Mouse (Mus musculus): ENCODE results near the gene Atg16l1. TPM values are rescaled to one million over a fixed set of nuclear protein-coding genes. Genes with fewer than 3 reads are reported as not detected.

Atg16l1 gene
- polyA plus RNA-seq, 1 experiment from 2014 or later = 56.1 TPM

DNA sequence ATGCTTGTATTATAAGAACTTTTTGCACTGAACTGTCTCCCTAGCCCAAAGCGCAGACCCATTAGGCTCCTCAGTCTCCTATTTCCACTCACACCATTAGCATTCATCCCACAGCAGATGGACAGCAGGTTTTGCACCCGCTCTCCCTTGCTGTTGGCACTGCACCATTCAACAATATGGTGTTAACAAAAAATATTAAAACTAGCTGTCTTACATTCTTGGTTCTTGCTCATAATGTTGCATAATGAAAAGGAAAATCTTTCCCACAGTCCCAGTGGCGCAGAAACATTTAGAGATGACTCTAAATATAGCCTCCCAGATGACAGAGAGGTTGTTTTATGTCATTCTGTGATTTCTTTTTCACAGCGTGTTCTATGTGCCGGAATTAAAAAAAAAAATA is 22.5 kb upstream of the Atg16l1 start:
- Histone ChIP-seq H3K27ac (no peak overlapping the region), H3K4me2 (replicated peaks) (no peak overlapping the region), H3K4me1 (no peaks in the 10 kb centered on the region), H3K36me3 (no peaks in the 10 kb centered on the region), H3K4me3 (no peak overlapping the region), H3K9me3 (no peaks in the 10 kb centered on the region), H3K9ac (no peak overlapping the region), H3K27me3 (replicated peaks) (no peaks in the 10 kb centered on the region)
- WGBS = 86% methylated on average over 5 of the region's 5 CpGs
- no peak for ATAC-seq (ENCODE audit: low FRiP score, low read depth)

DNA sequence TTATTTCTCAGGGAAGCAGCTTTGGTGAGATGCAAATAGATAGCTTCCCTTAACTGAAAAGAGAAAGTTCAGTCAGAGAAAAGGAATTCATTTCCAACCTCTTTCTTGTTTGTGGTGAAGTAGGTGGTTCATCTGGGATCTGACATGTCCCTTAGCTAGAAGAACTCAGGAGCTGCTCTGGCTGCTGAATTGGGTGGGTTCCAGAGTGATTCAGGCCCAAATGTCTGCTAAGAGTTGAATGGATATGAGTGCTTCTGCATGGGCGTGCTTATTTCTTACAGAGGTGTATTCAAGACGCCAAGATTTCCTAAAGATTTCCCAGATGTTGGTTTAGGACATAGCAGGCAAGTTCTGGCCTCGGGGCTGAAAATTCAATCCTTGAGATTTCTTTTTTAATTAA is 21.5 kb upstream of the Atg16l1 start:
- 78% methylated on average over 3 of the region's 3 CpGs for WGBS
- no peaks in the 10 kb centered on the region for H3K36me3 ChIP-seq

DNA sequence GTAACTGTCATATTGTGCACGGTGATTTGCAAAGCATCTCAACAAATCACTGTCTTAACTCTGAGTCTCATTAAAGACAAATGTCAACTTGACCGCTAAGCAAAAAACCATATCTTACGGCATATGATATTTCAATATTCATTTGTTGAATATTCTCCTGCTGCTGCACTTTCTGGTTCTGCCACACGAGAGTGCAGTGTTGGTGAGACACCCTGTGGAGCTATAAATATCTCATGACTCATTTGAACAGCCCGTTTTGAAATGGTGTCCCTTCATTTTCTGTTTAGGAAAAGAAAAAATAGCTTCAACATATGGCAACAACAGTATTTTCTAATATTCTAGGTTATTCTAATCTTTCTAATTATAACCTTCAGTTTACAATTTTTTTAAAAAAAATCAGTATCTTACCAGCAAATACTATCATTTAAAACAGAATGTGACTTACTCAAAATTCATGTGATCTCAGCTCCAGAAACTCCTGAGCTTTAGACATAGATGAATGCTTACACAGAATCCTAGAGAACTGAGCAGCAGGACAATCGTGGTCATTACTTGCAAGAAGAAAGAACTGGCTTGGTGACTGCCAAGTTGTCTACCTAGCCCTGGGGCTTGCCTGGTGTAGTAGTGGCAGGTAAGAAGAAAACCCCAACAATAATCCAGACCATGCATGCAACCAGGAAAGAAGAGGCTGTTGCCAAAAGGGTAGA is 14.9 kb upstream of the Atg16l1 start:
- H3K4me2 ChIP-seq (replicated peaks) = no peak overlapping the region
- H3K9me3 ChIP-seq = no peaks in the 10 kb centered on the region
- H3K4me3 ChIP-seq = no peak overlapping the region
- WGBS = 80% methylated on average over 6 of the region's 6 CpGs
- H3K9ac ChIP-seq = no peak overlapping the region
- no peaks in the 10 kb centered on the region for H3K4me1 ChIP-seq
- H3K36me3 ChIP-seq = no peaks in the 10 kb centered on the region
- no peaks in the 10 kb centered on the region for H3K27me3 ChIP-seq (replicated peaks)
- no peak overlapping the region for H3K27ac ChIP-seq
- no peak for ATAC-seq (ENCODE audit: low FRiP score, low read depth)

More for the DNA sequence above, 21.5 kb upstream of the Atg16l1 start:
- no peak overlapping the region for H3K27ac ChIP-seq
- no peak overlapping the region for H3K4me2 ChIP-seq (replicated peaks)
- no peak overlapping the region for H3K9ac ChIP-seq
- H3K27me3 ChIP-seq (replicated peaks) = no peaks in the 10 kb centered on the region
- H3K4me1 ChIP-seq = no peaks in the 10 kb centered on the region
- no peak overlapping the region for H3K4me3 ChIP-seq
- no peaks in the 10 kb centered on the region for H3K9me3 ChIP-seq
- no peak for ATAC-seq (ENCODE audit: low FRiP score, low read depth)

DNA sequence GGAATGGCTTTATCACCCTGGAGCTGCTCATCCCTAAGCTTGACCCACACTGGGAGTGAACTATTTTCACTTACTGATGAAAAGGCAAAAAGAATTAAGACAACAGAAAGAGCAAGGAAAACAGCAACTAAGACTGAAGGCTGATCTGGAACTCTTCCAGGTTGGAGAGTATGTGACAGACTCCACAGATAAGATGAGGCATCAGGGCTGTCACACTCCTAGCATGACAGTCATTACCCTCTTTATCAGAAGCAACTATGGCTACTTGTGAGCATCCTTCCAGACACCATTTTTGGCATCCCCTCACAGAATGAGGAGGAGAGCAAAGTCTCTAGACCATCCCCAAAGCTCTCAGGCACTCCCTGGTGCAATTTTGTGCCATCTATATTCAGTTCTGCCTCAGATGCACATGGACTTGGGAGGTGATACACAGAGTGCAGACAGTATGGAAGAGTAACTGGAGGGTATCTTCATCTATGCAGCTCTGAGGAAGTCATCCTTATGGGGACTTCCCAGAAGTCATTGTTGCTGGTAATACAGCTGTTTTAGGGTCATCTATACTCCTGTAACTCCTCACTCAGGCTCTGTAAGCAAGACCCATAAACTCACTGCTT is 6.2 kb upstream of the Atg16l1 start:
- no peaks in the 10 kb centered on the region for H3K36me3 ChIP-seq
- H3K4me3 ChIP-seq = no peak overlapping the region
- no peak overlapping the region for H3K9ac ChIP-seq
- H3K4me2 ChIP-seq (replicated peaks) = no peak overlapping the region
- ATAC-seq (ENCODE audit: low FRiP score, low read depth) = no peak
- no peaks in the 10 kb centered on the region for H3K9me3 ChIP-seq
- H3K4me1 ChIP-seq = no peaks in the 10 kb centered on the region
- no peak overlapping the region for H3K27ac ChIP-seq
- H3K27me3 ChIP-seq (replicated peaks) = no peaks in the 10 kb centered on the region

DNA sequence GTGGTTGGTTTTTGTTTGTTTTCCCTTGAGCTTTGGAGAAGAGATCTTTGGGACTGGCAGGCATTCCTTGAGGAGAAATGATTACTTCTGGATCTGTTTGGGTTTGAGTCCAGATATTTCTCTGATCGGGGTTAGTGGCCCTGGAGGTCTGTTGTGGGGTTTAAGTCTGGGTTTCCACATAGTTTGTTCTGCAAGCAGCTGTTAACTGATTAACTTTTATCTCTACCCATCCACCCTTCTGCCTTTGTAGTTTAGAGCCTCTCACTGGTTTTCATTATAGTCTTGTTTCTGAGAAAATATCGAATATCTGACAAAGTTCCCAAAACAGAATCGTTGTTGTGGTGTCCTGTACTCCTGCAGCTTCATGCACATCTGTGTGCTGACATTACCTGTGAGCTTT is 8.2 kb downstream of the Atg16l1 start:
- WGBS = 93% methylated on average over 3 of the region's 3 CpGs
- Histone ChIP-seq H3K4me2 (replicated peaks) (no peak overlapping the region), H3K4me3 (no peak overlapping the region), H3K27me3 (replicated peaks) (no peaks in the 10 kb centered on the region), H3K9ac (no peak overlapping the region), H3K4me1 (no peaks in the 10 kb centered on the region), H3K36me3 (peaks cover 84% of the 10 kb centered on the region), H3K9me3 (no peaks in the 10 kb centered on the region), H3K27ac (no peak overlapping the region)
- ATAC-seq (ENCODE audit: low FRiP score, low read depth) = no peak

DNA sequence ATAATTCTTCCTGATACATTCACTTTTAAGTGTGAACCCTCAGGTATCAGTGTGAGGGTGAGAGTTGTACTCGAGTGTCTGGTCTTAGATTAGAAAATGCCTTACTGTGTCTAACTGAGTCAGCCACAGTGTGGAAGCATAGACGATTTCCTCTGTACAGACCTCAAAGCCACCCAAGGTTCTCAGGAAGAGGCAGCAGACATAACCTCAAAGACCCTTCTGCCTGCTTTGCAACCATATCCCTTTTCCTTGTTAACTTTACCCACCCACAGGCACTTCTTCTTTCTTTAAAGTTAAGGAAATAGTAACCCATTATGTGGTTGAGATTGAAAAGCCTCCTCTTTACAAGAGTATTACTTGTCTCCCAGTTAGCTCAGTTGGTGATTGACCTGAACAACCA is 10.1 kb downstream of the Atg16l1 start:
- Histone ChIP-seq H3K9me3 (no peaks in the 10 kb centered on the region), H3K4me3 (no peak overlapping the region), H3K27ac (no peak overlapping the region), H3K4me2 (replicated peaks) (no peak overlapping the region), H3K36me3 (peaks cover 90% of the 10 kb centered on the region), H3K9ac (no peak overlapping the region), H3K4me1 (no peaks in the 10 kb centered on the region), H3K27me3 (replicated peaks) (no peaks in the 10 kb centered on the region)
- no peak for ATAC-seq (ENCODE audit: low FRiP score, low read depth)
- 93% methylated on average over 2 of the region's 2 CpGs for WGBS

DNA sequence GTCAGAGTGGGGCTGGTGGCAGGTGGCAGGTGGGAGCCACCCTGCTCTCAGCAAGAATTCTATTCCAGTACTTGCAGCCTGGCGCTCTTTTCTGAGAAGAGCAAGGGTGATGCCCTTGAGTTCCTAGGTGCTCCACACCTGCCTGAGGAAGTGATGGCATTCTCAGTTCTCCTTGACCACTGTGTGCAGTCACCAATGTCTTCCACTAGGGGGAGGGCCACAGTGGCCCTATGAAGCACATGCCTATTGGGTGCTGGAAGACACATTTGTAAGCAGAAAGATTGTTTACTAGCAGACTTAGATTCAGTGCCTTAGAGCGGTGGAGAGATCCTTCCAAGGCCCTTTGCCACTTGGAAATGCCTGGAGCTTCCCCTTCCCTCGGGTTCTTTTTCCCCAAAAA is 10.6 kb downstream of the Atg16l1 start:
- no peaks in the 10 kb centered on the region for H3K4me1 ChIP-seq
- 89% methylated on average over 3 of the region's 3 CpGs for WGBS
- no peaks in the 10 kb centered on the region for H3K27me3 ChIP-seq (replicated peaks)
- peaks cover 91% of the 10 kb centered on the region for H3K36me3 ChIP-seq
- H3K4me3 ChIP-seq = no peak overlapping the region
- ATAC-seq (ENCODE audit: low FRiP score, low read depth) = no peak
- H3K9ac ChIP-seq = no peak overlapping the region
- no peak overlapping the region for H3K27ac ChIP-seq
- H3K9me3 ChIP-seq = no peaks in the 10 kb centered on the region
- H3K4me2 ChIP-seq (replicated peaks) = no peak overlapping the region

DNA sequence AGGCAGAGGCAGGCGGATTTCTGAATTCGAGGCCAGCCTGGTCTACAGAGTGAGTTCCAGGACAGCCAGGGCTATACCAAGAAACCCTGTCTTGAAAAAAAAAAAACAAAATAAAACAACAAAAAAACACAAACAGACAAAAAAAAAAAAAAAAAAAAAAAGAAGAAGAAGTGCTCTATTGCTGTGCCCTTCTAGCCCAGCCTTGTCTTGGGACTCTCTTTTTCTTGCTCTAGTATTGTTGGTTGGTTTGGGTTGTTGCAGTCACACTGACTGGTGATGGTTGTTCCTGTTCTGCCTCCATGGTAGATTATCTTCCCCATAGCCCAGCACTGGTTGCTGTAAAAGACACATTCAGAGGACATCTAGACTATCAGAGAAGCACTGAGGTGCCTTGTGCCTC is 13.6 kb downstream of the Atg16l1 start:
- Histone ChIP-seq H3K9ac (no peak overlapping the region), H3K36me3 (peaks cover 90% of the 10 kb centered on the region), H3K4me2 (replicated peaks) (no peak overlapping the region), H3K4me3 (no peak overlapping the region), H3K27ac (no peak overlapping the region), H3K27me3 (replicated peaks) (no peaks in the 10 kb centered on the region), H3K4me1 (no peaks in the 10 kb centered on the region), H3K9me3 (no peaks in the 10 kb centered on the region)
- WGBS = 97% methylated on average over 2 of the region's 2 CpGs
- ATAC-seq (ENCODE audit: low FRiP score, low read depth) = no peak

DNA sequence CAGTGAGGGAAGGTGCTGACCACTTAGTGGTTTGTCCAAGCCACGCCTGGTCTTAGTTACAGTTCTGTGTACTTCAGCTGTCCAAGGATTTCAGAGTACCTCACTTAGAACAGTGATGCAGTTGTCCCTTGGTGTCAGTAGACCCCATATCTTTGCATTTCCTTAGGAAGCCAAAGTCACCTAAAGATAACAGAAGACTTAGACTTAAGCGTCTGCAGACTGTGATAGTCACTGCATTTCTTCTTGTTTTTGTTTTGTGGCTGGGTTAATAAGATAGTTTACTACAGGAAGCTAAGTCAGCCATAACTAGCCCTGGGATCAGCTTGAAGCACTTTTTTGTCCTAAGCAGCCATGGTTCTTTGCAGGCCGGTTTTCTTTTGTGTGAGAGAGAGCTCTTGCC is 14.8 kb downstream of the Atg16l1 start:
- Histone ChIP-seq H3K9me3 (no peaks in the 10 kb centered on the region), H3K4me1 (no peaks in the 10 kb centered on the region), H3K36me3 (peaks cover 91% of the 10 kb centered on the region), H3K4me2 (replicated peaks) (no peak overlapping the region), H3K27ac (no peak overlapping the region), H3K9ac (no peak overlapping the region), H3K4me3 (no peak overlapping the region), H3K27me3 (replicated peaks) (no peaks in the 10 kb centered on the region)
- no peak for ATAC-seq (ENCODE audit: low FRiP score, low read depth)
- WGBS = 93% methylated on average over 3 of the region's 3 CpGs

DNA sequence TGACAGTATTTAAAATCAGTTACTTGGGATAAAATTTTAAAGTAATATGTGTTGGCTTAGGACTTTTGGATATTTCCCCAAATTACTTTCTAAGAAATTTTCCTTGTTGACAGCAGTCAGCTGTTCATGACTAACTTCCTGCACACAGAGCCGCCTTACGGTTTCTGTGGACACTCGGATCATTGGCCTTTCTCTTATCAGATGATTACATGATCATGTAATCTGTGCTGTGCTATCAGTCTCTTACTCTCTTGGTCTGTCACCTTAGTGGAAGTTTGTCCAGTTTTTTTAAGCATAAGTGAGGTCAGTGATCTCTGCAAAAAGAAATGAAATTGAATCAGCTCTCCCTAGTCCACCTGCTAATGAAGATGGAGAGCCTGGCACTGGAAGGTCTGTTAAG is 16.1 kb downstream of the Atg16l1 start:
- no peak overlapping the region for H3K9ac ChIP-seq
- H3K4me1 ChIP-seq = no peaks in the 10 kb centered on the region
- H3K36me3 ChIP-seq = peaks cover 91% of the 10 kb centered on the region
- no peak for ATAC-seq (ENCODE audit: low FRiP score, low read depth)
- no peaks in the 10 kb centered on the region for H3K27me3 ChIP-seq (replicated peaks)
- WGBS = 97% methylated on average over 3 of the region's 3 CpGs
- H3K4me2 ChIP-seq (replicated peaks) = no peak overlapping the region
- no peak overlapping the region for H3K27ac ChIP-seq
- H3K9me3 ChIP-seq = no peaks in the 10 kb centered on the region
- H3K4me3 ChIP-seq = no peak overlapping the region

DNA sequence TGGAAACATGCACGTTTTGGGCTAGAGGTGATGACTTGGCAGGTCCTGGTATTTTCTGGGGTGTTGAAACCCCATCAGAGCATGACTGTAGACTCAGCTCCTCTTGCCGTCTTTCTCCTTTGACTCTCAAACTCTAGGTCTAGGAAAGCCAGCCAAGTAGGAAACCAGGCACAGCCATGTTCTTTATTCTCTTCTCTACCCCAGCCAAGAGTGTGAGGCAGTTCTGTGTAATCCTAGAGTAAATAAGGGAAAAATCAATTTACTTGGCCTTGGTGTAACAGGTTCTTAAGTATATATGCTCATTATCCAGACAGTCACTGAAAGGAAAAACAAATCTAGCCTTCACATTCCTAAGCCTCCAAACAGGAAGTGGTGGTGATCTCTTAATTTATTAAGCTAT is 17.7 kb downstream of the Atg16l1 start:
- ATAC-seq (ENCODE audit: low FRiP score, low read depth) = no peak
- WGBS = 88% methylated on average over 2 of the region's 2 CpGs
- Histone ChIP-seq H3K36me3 (peaks cover 89% of the 10 kb centered on the region), H3K4me2 (replicated peaks) (no peak overlapping the region), H3K4me3 (no peak overlapping the region), H3K9me3 (no peaks in the 10 kb centered on the region), H3K9ac (no peak overlapping the region), H3K4me1 (no peaks in the 10 kb centered on the region), H3K27me3 (replicated peaks) (no peaks in the 10 kb centered on the region), H3K27ac (no peak overlapping the region)

DNA sequence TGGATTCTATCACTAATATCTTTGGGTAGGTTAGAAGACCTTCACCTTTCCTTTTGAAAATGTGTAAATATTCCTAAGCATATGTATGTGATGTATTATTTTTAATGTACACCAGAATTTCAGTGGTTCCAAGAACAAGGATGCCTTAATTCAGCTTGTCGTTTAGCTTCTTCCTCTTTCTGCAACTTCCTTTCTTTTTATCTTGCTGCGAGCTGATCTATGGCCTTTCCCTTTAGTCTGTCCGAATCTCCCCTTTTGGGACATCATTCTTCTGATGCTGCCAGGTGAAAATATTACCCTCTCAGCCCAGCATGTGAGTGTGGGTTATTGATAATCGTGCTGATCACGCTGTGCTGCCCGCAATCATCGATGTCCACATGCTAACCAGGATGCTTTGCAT is 19.2 kb downstream of the Atg16l1 start:
- Histone ChIP-seq H3K4me1 (no peaks in the 10 kb centered on the region), H3K4me2 (replicated peaks) (no peak overlapping the region), H3K36me3 (peaks cover 94% of the 10 kb centered on the region), H3K27me3 (replicated peaks) (no peaks in the 10 kb centered on the region), H3K27ac (no peak overlapping the region), H3K9me3 (no peaks in the 10 kb centered on the region), H3K4me3 (no peak overlapping the region), H3K9ac (no peak overlapping the region)
- ATAC-seq (ENCODE audit: low FRiP score, low read depth) = no peak
- 97% methylated on average over 7 of the region's 7 CpGs for WGBS

DNA sequence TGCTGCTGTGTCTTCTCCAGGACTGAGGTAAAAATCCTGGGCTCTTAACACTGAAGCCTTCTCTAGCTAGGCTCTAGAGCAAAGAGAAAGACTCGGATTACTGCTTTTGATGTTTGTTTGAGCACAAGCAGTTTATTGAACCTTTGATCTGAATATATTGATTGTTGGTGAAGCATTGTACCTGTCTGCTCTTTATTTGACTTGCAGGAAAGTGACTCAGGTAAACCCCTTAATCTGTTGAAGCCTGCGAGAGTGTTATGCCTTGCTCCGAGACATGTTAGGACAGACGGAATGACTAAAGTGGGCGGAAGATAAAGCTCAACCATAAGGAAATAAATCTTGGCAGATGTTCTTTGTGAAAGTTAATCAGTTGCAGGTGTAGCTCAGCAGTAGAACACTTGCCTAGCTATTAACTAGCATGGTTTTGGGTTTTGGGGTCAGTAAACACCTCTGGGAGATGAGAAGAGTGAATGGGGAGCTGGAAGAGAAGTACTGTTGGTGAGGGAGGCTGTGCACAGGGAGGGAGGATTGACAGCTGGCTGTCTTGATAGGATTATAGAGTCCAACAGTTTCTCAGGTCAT is 23.6 kb downstream of the Atg16l1 start:
- Histone ChIP-seq H3K9me3 (no peaks in the 10 kb centered on the region), H3K36me3 (peaks cover 95% of the 10 kb centered on the region), H3K4me1 (no peaks in the 10 kb centered on the region), H3K4me3 (no peak overlapping the region), H3K9ac (no peak overlapping the region), H3K27me3 (replicated peaks) (no peaks in the 10 kb centered on the region), H3K27ac (no peak overlapping the region), H3K4me2 (replicated peaks) (no peak overlapping the region)
- 88% methylated on average over 5 of the region's 5 CpGs for WGBS
- ATAC-seq (ENCODE audit: low FRiP score, low read depth) = no peak
